Mouse (Mus musculus) C2C12 (cell line): ENCODE data around the gene H2-K1.

Experiments used
- CEBPB ChIP-seq: IDR thresholded peaks from one replicate; pipeline ENCODE4 v1.6.1; 2011; ENCODE audit warnings: low read depth, mild to moderate bottlenecking, control low read depth, moderate library complexity
- CTCF ChIP-seq: IDR thresholded peaks from one replicate; pipeline ENCODE4 v1.5.1; 2011; ENCODE audit not compliant: control insufficient read depth, insufficient read depth, insufficient read length
- USF1 ChIP-seq: IDR thresholded peaks from one replicate; pipeline ENCODE4 v1.6.1; 2011; ENCODE audit warnings: low read depth, mild to moderate bottlenecking, control low read depth, moderate library complexity

DNA sequence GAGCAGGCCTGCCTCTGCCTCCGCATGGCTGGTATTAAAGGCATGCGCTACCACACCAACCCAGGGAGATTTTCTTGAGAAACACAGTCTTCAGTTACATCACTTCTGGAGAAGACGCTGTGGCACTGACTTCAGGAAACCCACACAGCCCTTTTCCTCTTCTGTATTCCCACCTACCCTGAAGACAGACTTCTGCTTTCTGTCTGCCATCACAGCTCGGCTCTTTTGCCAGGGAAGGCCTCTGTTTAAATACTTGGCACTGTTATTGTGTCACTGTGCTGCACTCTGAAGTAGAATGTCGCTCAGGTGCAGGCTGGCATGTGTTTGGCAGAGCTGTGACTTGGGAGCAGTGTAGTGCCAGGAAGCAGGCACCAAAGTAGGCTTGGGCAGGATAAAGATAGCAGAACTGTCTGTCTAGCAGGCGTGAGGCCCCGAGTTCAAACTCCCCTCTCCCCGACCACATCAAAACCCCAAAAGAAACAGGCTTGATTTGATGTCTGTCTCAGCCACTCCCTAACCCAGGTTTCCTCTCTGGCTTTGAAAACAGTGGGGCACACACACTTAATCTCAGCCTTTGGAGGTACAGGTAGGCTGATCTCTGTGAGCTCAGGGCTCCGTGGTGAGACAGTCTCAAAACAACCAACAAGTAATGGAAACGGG, 52.6 kb downstream of the H2-K1 start:
- TF ChIP-seq CTCF (no peak), USF1 (no peak), CEBPB (no peak)
